Mouse (Mus musculus): ENCODE measurements around the gene Creb3l4. TPM values are rescaled to one million over a fixed set of nuclear protein-coding genes. Genes with fewer than 3 reads are reported as not detected.
A peak's percentile ranks its signal among the peaks of the same experiment; 100 is the strongest.

The Creb3l4 gene
- total and polyA plus RNA-seq, 2 experiments from 2014 or later: 0.21 to 1.4 TPM

DNA sequence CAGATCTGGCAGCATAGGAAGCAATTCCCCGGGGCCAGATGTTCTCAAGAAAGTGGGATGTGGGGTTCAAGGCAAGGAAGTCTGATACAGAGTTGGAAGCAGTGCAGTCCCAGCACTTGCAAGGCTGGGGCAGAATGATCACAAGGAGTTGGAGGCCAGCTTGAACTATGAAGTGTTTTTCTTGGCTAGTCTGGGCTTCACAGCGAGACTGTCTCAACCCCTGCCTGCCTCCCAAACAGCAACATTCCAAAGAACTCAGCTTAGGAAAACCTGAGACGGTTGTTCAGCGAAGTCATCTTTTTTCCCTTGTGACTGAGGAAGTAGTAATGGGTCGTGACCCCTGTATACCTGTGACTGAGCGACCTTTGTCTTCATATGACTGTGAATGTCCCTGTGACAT lies 7.5 kb upstream of the Creb3l4 start:
- H3K4me2 ChIP-seq (ENCODE audit: low read depth, low read length): no peak overlapping the region
- H3K4me1 ChIP-seq (ENCODE audit: insufficient read depth, low read length): peaks cover 10% of the 10 kb centered on the region
- H3K27ac ChIP-seq: no peak overlapping the region
- WGBS: 89% methylated on average over 6 of the region's 6 CpGs
- H3K9ac ChIP-seq (replicated peaks; ENCODE audit: low read length): no peak overlapping the region
- no peaks in the 10 kb centered on the region for H3K9me3 ChIP-seq (ENCODE audit: low read length)
- DNase-seq (ENCODE audit: low spot score) (no peak), ATAC-seq (no peak)
- no peaks in the 10 kb centered on the region for H3K36me3 ChIP-seq (ENCODE audit: insufficient read depth, low read length)
- TF ChIP-seq CTCF (IDR thresholded peaks at IDR 0.05; ENCODE audit: low read depth): no peak
- no peak overlapping the region for H3K4me3 ChIP-seq (ENCODE audit: low read length)
- H3K27me3 ChIP-seq (ENCODE audit: insufficient read depth, low read length): no peaks in the 10 kb centered on the region

DNA sequence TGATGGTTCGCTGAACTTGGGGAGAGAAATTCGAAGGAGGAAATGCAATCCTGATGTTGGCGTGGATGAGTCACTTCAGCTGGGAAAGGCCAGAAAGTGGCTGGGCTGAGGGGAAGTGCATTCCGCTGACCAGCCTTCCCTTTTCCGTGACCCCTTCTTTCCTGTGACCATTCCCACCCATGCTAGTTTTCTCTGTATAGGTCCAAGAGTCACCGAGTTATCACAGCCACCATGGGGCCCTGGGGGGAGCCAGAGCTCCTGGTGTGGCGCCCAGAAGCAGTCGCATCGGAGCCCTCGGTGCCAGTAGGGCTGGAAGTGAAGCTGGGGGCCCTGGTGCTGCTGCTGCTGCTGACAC lies 5.4 kb upstream of the Creb3l4 start:
- Histone ChIP-seq H3K4me2 (ENCODE audit: low read depth, low read length) (peak overlapping the region; percentile 91), H3K36me3 (ENCODE audit: insufficient read depth, low read length) (no peaks in the 10 kb centered on the region), H3K27me3 (ENCODE audit: insufficient read depth, low read length) (no peaks in the 10 kb centered on the region), H3K9me3 (ENCODE audit: low read length) (no peaks in the 10 kb centered on the region), H3K9ac (replicated peaks; ENCODE audit: low read length) (peak overlapping the region; percentile 74), H3K27ac (peak overlapping the region; percentile 87), H3K4me1 (ENCODE audit: insufficient read depth, low read length) (peaks cover 5% of the 10 kb centered on the region), H3K4me3 (ENCODE audit: low read length) (peak overlapping the region; percentile 66)
- no peak for TF ChIP-seq CTCF (IDR thresholded peaks at IDR 0.05; ENCODE audit: low read depth)
- WGBS: 6% methylated on average over 10 of the region's 10 CpGs
- ATAC-seq (no peak), DNase-seq (ENCODE audit: low spot score) (peak; percentile 4)

DNA sequence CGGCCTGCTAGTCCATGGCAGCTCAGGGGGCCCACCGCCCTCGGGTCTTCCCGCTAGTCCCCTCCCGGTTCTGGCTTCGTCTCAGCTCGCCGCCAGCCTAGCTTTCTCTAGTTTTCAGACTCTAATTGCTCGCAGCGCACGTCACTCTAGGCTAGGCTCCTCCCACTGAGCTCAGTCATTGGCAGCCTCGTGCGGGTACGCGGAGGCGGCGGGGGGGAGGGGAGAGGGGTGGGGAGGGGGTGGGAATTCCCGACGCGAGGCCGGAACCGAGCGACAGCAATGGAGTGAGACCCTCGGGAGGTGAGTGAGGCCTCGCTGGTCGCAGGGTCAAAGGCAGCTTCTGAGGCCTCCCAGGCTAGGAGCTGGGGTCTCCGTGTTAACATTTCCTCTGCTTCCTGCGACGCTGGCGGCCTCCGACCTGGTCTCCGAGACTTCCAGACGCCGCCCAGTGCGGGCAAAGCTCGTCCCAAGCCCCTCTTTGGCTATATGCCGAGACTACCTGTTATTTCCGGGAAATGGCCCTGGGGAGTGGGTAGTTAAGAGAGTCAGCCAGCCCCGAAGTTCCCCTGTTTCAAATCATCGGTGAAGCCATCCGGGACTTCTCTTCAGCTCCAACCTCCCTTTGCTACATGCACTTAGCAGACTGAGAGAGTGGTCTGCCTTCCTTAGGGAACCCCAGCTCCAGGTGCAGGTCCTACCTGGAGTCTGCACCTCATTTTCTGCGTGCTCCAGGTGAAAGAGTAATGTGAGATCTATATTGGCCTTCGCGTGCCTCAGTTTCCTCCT lies 4.8 kb upstream of the Creb3l4 start, which contains the start of gene Slc39a1:
Gene Slc39a1 (plus strand): TSS at position 213 of the 786 bp plus-strand sequence.
- ATAC-seq: peak; percentile 97
- WGBS: 1% methylated on average over 35 of the region's 44 CpGs
- Histone ChIP-seq H3K36me3 (ENCODE audit: insufficient read depth, low read length) (no peaks in the 10 kb centered on the region), H3K27ac (peak within 1 kb of the TSS; percentile 87), H3K9ac (replicated peaks; ENCODE audit: low read length) (peak within 1 kb of the TSS; percentile 74), H3K27me3 (ENCODE audit: insufficient read depth, low read length) (no peaks in the 10 kb centered on the region), H3K9me3 (ENCODE audit: low read length) (no peaks in the 10 kb centered on the region), H3K4me2 (ENCODE audit: low read depth, low read length) (peak within 1 kb of the TSS; percentile 91), H3K4me1 (ENCODE audit: insufficient read depth, low read length) (peaks cover 6% of the 10 kb centered on the region), H3K4me3 (ENCODE audit: low read length) (peak within 1 kb of the TSS; percentile 66)
- no peak for TF ChIP-seq CTCF (IDR thresholded peaks at IDR 0.05; ENCODE audit: low read depth)
- DNase-seq (ENCODE audit: low spot score): peak; percentile 98

DNA sequence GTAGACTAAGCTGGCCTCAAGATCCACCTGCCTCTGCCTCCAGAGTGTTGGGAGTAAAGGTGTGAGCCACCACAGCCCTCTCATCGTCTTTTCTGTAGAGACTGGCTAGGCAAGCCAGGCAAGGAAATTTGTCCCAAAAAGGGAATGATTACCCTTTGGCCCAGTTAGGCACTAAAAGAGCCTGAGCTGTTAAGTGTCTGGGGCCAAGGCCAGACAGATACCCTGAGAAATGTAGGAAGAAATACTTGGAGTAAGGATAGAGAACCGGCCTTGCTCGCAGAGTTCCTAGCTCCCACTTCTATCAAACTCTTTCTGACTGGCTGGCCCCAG lies 4.3 kb upstream of the Creb3l4 start:
- Histone ChIP-seq H3K27ac (peak overlapping the region; percentile 87), H3K4me2 (ENCODE audit: low read depth, low read length) (peak overlapping the region; percentile 91), H3K4me1 (ENCODE audit: insufficient read depth, low read length) (peaks cover 11% of the 10 kb centered on the region), H3K9me3 (ENCODE audit: low read length) (no peaks in the 10 kb centered on the region), H3K36me3 (ENCODE audit: insufficient read depth, low read length) (no peaks in the 10 kb centered on the region), H3K27me3 (ENCODE audit: insufficient read depth, low read length) (no peaks in the 10 kb centered on the region), H3K9ac (replicated peaks; ENCODE audit: low read length) (peak overlapping the region; percentile 74), H3K4me3 (ENCODE audit: low read length) (peak overlapping the region; percentile 66)
- 0% methylated on average over 3 of the region's 3 CpGs for WGBS
- DNase-seq (ENCODE audit: low spot score): no peak
- peak; percentile 6; the same call in 1 of the 2 replicates for TF ChIP-seq CTCF (IDR thresholded peaks at IDR 0.05; ENCODE audit: low read depth)
- no peak; the same call in 1 of the 2 replicates for ATAC-seq

DNA sequence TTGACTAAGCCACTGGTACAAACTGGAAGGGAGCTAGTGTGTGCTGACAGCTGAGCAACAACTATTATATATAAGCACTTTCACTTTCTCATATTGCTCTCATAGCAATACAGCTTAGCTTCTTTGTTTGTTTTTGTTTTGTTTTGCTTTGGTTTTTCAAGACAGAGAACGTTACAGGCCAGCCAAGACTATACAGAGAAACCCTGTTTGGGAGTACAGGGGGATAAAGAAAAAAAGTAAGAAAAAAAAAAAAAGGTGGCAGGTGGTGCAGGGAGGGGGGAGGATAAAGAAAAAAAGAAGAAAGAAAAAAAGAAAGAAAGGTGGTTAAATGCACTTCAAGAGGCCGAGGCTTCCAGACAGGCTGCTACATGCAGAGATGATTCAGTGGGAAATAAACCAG lies 2.1 kb upstream of the Creb3l4 start:
- ATAC-seq (no peak), DNase-seq (ENCODE audit: low spot score) (no peak)
- Histone ChIP-seq H3K4me1 (ENCODE audit: insufficient read depth, low read length) (peaks cover 11% of the 10 kb centered on the region), H3K4me3 (ENCODE audit: low read length) (no peak overlapping the region), H3K9me3 (ENCODE audit: low read length) (no peaks in the 10 kb centered on the region), H3K36me3 (ENCODE audit: insufficient read depth, low read length) (no peaks in the 10 kb centered on the region), H3K9ac (replicated peaks; ENCODE audit: low read length) (no peak overlapping the region), H3K27ac (no peak overlapping the region), H3K27me3 (ENCODE audit: insufficient read depth, low read length) (no peaks in the 10 kb centered on the region), H3K4me2 (ENCODE audit: low read depth, low read length) (no peak overlapping the region)
- TF ChIP-seq CTCF (IDR thresholded peaks at IDR 0.05; ENCODE audit: low read depth): no peak
- WGBS: 61% methylated on average over 2 of the region's 2 CpGs

DNA sequence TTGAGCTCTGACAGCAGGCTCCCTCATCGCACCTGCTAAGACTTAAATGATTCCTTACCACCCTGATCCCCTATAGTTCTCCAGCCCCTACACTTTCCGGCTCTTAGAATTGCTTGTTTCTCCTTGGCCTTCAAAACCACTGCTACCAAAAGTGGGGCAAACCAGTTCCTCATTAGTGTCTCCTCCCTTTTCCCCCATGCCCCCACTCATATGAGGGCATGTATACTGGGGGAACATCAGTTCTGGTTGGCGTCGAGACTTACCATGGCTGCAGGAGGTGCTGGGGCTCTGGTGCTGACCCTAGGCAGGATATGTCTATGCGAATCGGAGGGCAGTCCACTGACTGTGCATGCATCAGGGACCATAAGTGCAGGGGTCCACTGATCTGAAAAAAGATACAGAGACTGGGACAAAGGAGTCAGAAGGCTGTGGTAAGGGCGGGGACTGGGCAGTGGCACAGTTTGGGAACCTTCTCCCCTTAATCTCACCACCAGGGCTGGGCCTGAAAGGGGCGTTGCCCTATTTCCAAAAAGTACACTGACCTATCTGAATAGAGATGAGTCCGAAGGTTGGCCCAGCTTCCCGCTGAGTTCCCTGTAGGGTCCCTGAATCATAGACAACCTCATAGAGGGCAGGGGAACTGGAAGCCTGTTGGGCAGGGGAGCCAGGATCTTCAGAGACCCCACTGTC lies 1.5 kb downstream of the Creb3l4 start:
- no peak overlapping the region for H3K27ac ChIP-seq
- no peak overlapping the region for H3K9ac ChIP-seq (replicated peaks; ENCODE audit: low read length)
- H3K4me1 ChIP-seq (ENCODE audit: insufficient read depth, low read length): peaks cover 6% of the 10 kb centered on the region; the same call in 1 of the 2 replicates
- H3K36me3 ChIP-seq (ENCODE audit: insufficient read depth, low read length): no peaks in the 10 kb centered on the region
- DNase-seq (ENCODE audit: low spot score) (no peak), ATAC-seq (no peak)
- TF ChIP-seq CTCF (IDR thresholded peaks at IDR 0.05; ENCODE audit: low read depth): no peak
- no peak overlapping the region for H3K4me2 ChIP-seq (ENCODE audit: low read depth, low read length)
- WGBS: 83% methylated on average over 10 of the region's 10 CpGs
- no peak overlapping the region for H3K4me3 ChIP-seq (ENCODE audit: low read length)
- no peaks in the 10 kb centered on the region for H3K9me3 ChIP-seq (ENCODE audit: low read length)
- no peaks in the 10 kb centered on the region for H3K27me3 ChIP-seq (ENCODE audit: insufficient read depth, low read length)

DNA sequence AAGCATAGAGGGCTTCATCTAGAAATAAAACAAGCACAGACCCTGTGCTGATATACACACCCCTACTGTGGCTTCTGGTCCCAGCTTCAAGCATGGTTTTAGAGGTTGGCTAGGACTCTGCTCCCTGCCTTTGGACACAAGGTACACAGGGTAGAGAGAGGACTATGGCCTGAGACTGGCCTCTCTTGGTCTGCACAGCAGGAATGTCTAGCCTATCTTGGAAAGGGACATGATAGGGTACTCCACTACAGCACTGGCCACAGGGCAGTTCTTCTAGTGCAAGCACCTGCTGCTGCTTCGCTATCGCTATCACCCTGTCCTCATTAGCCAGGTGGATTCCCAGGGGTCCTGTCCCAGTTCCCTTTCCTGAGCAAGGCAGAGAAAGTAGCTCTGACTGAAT lies 2.1 kb downstream of the Creb3l4 start:
- peaks cover 6% of the 10 kb centered on the region; the same call in 1 of the 2 replicates for H3K4me1 ChIP-seq (ENCODE audit: insufficient read depth, low read length)
- no peaks in the 10 kb centered on the region for H3K27me3 ChIP-seq (ENCODE audit: insufficient read depth, low read length)
- H3K9ac ChIP-seq (replicated peaks; ENCODE audit: low read length): no peak overlapping the region
- H3K36me3 ChIP-seq (ENCODE audit: insufficient read depth, low read length): no peaks in the 10 kb centered on the region
- TF ChIP-seq CTCF (IDR thresholded peaks at IDR 0.05; ENCODE audit: low read depth): no peak
- H3K9me3 ChIP-seq (ENCODE audit: low read length): no peaks in the 10 kb centered on the region
- no peak overlapping the region for H3K4me2 ChIP-seq (ENCODE audit: low read depth, low read length)
- no peak overlapping the region for H3K4me3 ChIP-seq (ENCODE audit: low read length)
- ATAC-seq (no peak), DNase-seq (ENCODE audit: low spot score) (peak; percentile 18)
- no peak overlapping the region for H3K27ac ChIP-seq
- 88% methylated on average over 2 of the region's 2 CpGs for WGBS

Data from hindbrain, postnatal 0 days (tissue).